Mouse (Mus musculus) MEL (cell line): ENCODE data around the gene Daxx. TPM values are rescaled to one million over a fixed set of nuclear protein-coding genes. Genes with fewer than 3 reads are reported as not detected.

Source experiments
- DNase-seq: peaks from one replicate; pipeline ENCODE4 v3.0.0; 2011; ENCODE audit warnings: low read depth, low spot score
- H3K27ac ChIP-seq: 2 replicates; pipeline ENCODE4 v1.5.1; 2012; ENCODE audit warnings: low read depth, mild to moderate bottlenecking, control low read depth, low read length, moderate library complexity; ENCODE audit not compliant: control insufficient read depth
- H3K27me3 ChIP-seq, 2 experiments: fragments of 150-350 bp in 1 of 2; sonication (generic) in 1 of 2; 2 replicates each; pipeline ENCODE4 v1.6.1; 2012; ENCODE audit warnings: low read length in 2 of 2, mild to moderate bottlenecking in 2 of 2, improper control_type of control experiment in 1 of 2, moderate library complexity in 1 of 2; ENCODE audit not compliant: insufficient read depth in 2 of 2, control insufficient read depth in 1 of 2
- H3K36me3 ChIP-seq, 2 experiments: 2 replicates each; pipeline ENCODE4 v1.6.1; 2012 to 2014; ENCODE audit warnings: low read length in 2 of 2, improper control_type of control experiment in 1 of 2, inconsistent platforms in 1 of 2, mild to moderate bottlenecking in 1 of 2; ENCODE audit not compliant: insufficient read depth in 2 of 2, control insufficient read depth in 1 of 2
- H3K4me1 ChIP-seq, 2 experiments: fragments of 150-350 bp in 1 of 2; sonication (generic) in 1 of 2; 2 replicates each; pipeline ENCODE4 v1.6.1; 2012; ENCODE audit warnings: low read length in 2 of 2, improper control_type of control experiment in 1 of 2, mild to moderate bottlenecking in 1 of 2; ENCODE audit not compliant: insufficient read depth in 2 of 2, control insufficient read depth in 1 of 2
- H3K4me3 ChIP-seq, 2 experiments: fragments of 150-350 bp in 1 of 2; sonication (generic) in 1 of 2; 2 replicates each; pipeline ENCODE4 v1.5.1; 2012; ENCODE audit warnings: low read depth in 2 of 2, low read length in 2 of 2, mild to moderate bottlenecking in 2 of 2, moderate library complexity in 2 of 2, control low read depth in 1 of 2, improper control_type of control experiment in 1 of 2; ENCODE audit not compliant: control insufficient read depth in 1 of 2, insufficient read depth in 1 of 2
- H3K79me2 ChIP-seq: 2 replicates; pipeline ENCODE4 v1.6.1; 2012; ENCODE audit warnings: mild to moderate bottlenecking, low read length, moderate library complexity; ENCODE audit not compliant: control insufficient read depth, poor library complexity, insufficient read depth
- H3K9ac ChIP-seq: 2 replicates; pipeline ENCODE4 v1.6.1; 2012; ENCODE audit warnings: low read depth, mild to moderate bottlenecking, control low read depth, low read length, moderate library complexity; ENCODE audit not compliant: control insufficient read depth, poor library complexity, severe bottlenecking
- H3K9me3 ChIP-seq: fragments of 150-350 bp; sonication (generic); replicated peaks from 2 replicates; pipeline ENCODE4 v1.6.1; 2012; ENCODE audit warnings: mild to moderate bottlenecking, low read length, improper control_type of control experiment, moderate library complexity; ENCODE audit not compliant: insufficient read depth
- CTCF ChIP-seq, 3 experiments: IDR thresholded peaks in 2 of 3; conservative IDR thresholded peaks in 1 of 3; 2 replicates each; pipeline ENCODE4 v1.5.1; 2011 to 2012; ENCODE audit warnings: low read length in 3 of 3, low read depth in 2 of 3, mild to moderate bottlenecking in 2 of 3, improper control_type of control experiment in 1 of 3, inconsistent platforms in 1 of 3, mixed read lengths in 1 of 3, moderate library complexity in 1 of 3; ENCODE audit not compliant: control insufficient read depth in 1 of 3, insufficient read depth in 1 of 3, poor library complexity in 1 of 3, severe bottlenecking in 1 of 3
- E2F4 ChIP-seq: IDR thresholded peaks from 2 replicates; pipeline ENCODE4 v1.6.1; 2011; ENCODE audit warnings: low read depth, low read length, improper control_type of control experiment, borderline replicate concordance
- EP300 ChIP-seq, 2 experiments: IDR thresholded peaks; 2 replicates each; pipeline ENCODE4 v1.6.1; 2011; ENCODE audit warnings: improper control_type of control experiment in 2 of 2, low read length in 2 of 2, low read depth in 1 of 2, mild to moderate bottlenecking in 1 of 2
- ETS1 ChIP-seq: IDR thresholded peaks from 2 replicates; pipeline ENCODE4 v1.6.1; 2012; ENCODE audit warnings: low read depth, mild to moderate bottlenecking, inconsistent platforms, low read length, improper control_type of control experiment, moderate library complexity
- HCFC1 ChIP-seq: IDR thresholded peaks from 2 replicates; pipeline ENCODE4 v1.6.1; 2012; ENCODE audit warnings: low read depth, mild to moderate bottlenecking, inconsistent platforms, low read length, improper control_type of control experiment, moderate library complexity
- MAFK ChIP-seq: IDR thresholded peaks from 2 replicates; pipeline ENCODE4 v1.6.1; 2011; ENCODE audit warnings: low read depth, mild to moderate bottlenecking, low read length, improper control_type of control experiment, borderline replicate concordance
- MEF2A ChIP-seq: IDR thresholded peaks from 2 replicates; pipeline ENCODE4 v1.6.1; 2014; ENCODE audit warnings: low read depth, mild to moderate bottlenecking, inconsistent platforms, low read length, improper control_type of control experiment; ENCODE audit not compliant: poor library complexity, insufficient replicate concordance, severe bottlenecking; ENCODE audit errors: extremely low read depth
- NELFE ChIP-seq: IDR thresholded peaks from 2 replicates; pipeline ENCODE4 v1.6.1; 2011; ENCODE audit warnings: low read depth, low read length, improper control_type of control experiment
- NRF1 ChIP-seq: IDR thresholded peaks from 2 replicates; pipeline ENCODE4 v1.6.1; 2014; ENCODE audit warnings: low read depth, mild to moderate bottlenecking, inconsistent platforms, low read length, improper control_type of control experiment, moderate library complexity; ENCODE audit not compliant: poor library complexity, insufficient read depth, severe bottlenecking
- POLR2A ChIP-seq, 2 experiments: IDR thresholded peaks; 2 replicates each; pipeline ENCODE4 v1.6.1; 2011 to 2012; ENCODE audit warnings: low read length in 2 of 2, mild to moderate bottlenecking in 2 of 2, control low read depth in 1 of 2, improper control_type of control experiment in 1 of 2, low read depth in 1 of 2, moderate library complexity in 1 of 2; ENCODE audit not compliant: control insufficient read depth in 1 of 2, insufficient read depth in 1 of 2, poor library complexity in 1 of 2
- RAD21 ChIP-seq: IDR thresholded peaks from 2 replicates; pipeline ENCODE4 v1.6.1; 2011; ENCODE audit warnings: mild to moderate bottlenecking, low read depth, low read length, improper control_type of control experiment
- RCOR1 ChIP-seq: IDR thresholded peaks from 2 replicates; pipeline ENCODE4 v1.6.1; 2012; ENCODE audit warnings: low read depth, mild to moderate bottlenecking, inconsistent platforms, low read length, improper control_type of control experiment
- SIN3A ChIP-seq: IDR thresholded peaks from 2 replicates; pipeline ENCODE4 v1.6.1; 2012; ENCODE audit warnings: low read length, improper control_type of control experiment, inconsistent platforms
- SMC3 ChIP-seq: IDR thresholded peaks from 2 replicates; pipeline ENCODE4 v1.6.1; 2011; ENCODE audit warnings: low read depth, low read length, improper control_type of control experiment
- TAL1 ChIP-seq: IDR thresholded peaks from 2 replicates; pipeline ENCODE4 v1.6.1; 2012; ENCODE audit warnings: mild to moderate bottlenecking, inconsistent platforms, low read length, moderate library complexity, mixed read lengths
- TBP ChIP-seq: IDR thresholded peaks from 2 replicates; pipeline ENCODE4 v1.8.0; 2011; ENCODE audit warnings: low read depth, low read length, improper control_type of control experiment
- USF2 ChIP-seq, 2 experiments: IDR thresholded peaks; 2 replicates each; pipeline ENCODE4 v1.6.1; 2011 to 2012; ENCODE audit warnings: improper control_type of control experiment in 2 of 2, low read length in 2 of 2, borderline replicate concordance in 1 of 2, inconsistent platforms in 1 of 2, low read depth in 1 of 2, mild to moderate bottlenecking in 1 of 2; ENCODE audit not compliant: insufficient read depth in 1 of 2
- polyA plus RNA-seq, 2 experiments: library from polyadenylated mRNA; stranded (reverse) in 1 of 2; unstranded in 1 of 2; fragments of >175 nt in 1 of 2; fragments of >200 nt in 1 of 2; gene quantifications; 2 replicates each; pipeline versions ENCODE4 v1.2.1 to v1.2.4; 2012; ENCODE audit warnings: low replicate concordance in 2 of 2, low read depth in 1 of 2; ENCODE audit not compliant: insufficient read length in 2 of 2, insufficient read depth in 1 of 2, missing spikeins in 1 of 2
- total RNA-seq: library from RNA; depleted of rRNA; stranded (reverse); fragments of 300-350 nt; gene quantifications from 2 replicates; pipeline ENCODE4 v1.2.3, GENCODE M21; 2012

The Daxx gene
- total and polyA plus RNA-seq, 3 experiments: 40.6 to 68.0 TPM; not detected in 1

- Histone ChIP-seq H3K9ac (no peak overlapping the region), H3K4me3 (no peak overlapping the region), H3K79me2 (peaks cover 27% of the 10 kb centered on the region), H3K9me3 (no peaks in the 10 kb centered on the region), H3K36me3 (peaks cover 0 to 3% of the 10 kb centered on the region in 2 experiments; a peak in 2 of 4 replicates), H3K27ac (no peak overlapping the region), H3K4me1 (peaks cover 0 to 3% of the 10 kb centered on the region in 2 experiments; a peak in 2 of 4 replicates), H3K27me3 (no peaks in the 10 kb centered on the region)
- no peak for DNase-seq
- TF ChIP-seq MAFK (no peak), MEF2A (no peak), RCOR1 (no peak), HCFC1 (no peak), SIN3A (no peak), CTCF (IDR thresholded peaks at IDR 0.05 in 2 of 3, conservative IDR thresholded peaks at IDR 0.05 in 1 of 3; ENCODE audit: control insufficient read depth in 1 of 3, insufficient read depth in 1 of 3, low read depth in 2 of 3, low read length in 3 of 3, poor library complexity in 1 of 3, severe bottlenecking in 1 of 3) (no peak), ETS1 (no peak), E2F4 (no peak), NRF1 (no peak), RAD21 (no peak), EP300 (IDR thresholded peaks at IDR 0.05; ENCODE audit: low read depth in 1 of 2, low read length in 2 of 2) (no peak), SMC3 (no peak), TAL1 (no peak)
Measured at GRCm38 (mm10) chr17:33943454-33943853, 34.2 kb downstream of the Daxx start.

- H3K27ac ChIP-seq: no peak overlapping the region
- H3K36me3 ChIP-seq: peaks cover 3% of the 10 kb centered on the region in 2 experiments
- no peak overlapping the region for H3K9ac ChIP-seq
- H3K9me3 ChIP-seq: no peaks in the 10 kb centered on the region
- peaks cover 0 to 7% of the 10 kb centered on the region in 2 experiments; a peak in 1 of 4 replicates for H3K4me1 ChIP-seq
- H3K27me3 ChIP-seq: no peaks in the 10 kb centered on the region
- TF ChIP-seq NELFE: no peak
- no peak for TF ChIP-seq USF2 (IDR thresholded peaks at IDR 0.05; ENCODE audit: borderline replicate concordance in 1 of 2, insufficient read depth in 1 of 2, low read depth in 1 of 2, low read length in 2 of 2)
- TF ChIP-seq MAFK: no peak
- no peak for TF ChIP-seq POLR2A (IDR thresholded peaks at IDR 0.05; ENCODE audit: control insufficient read depth in 1 of 2, insufficient read depth in 1 of 2, low read depth in 1 of 2, low read length in 2 of 2, poor library complexity in 1 of 2)
- TF ChIP-seq TBP: no peak
- TF ChIP-seq, all 39 proteins: peak for 0
- no peak for DNase-seq
- Histone ChIP-seq H3K79me2 (peaks cover 2% of the 10 kb centered on the region), H3K4me3 (no peak overlapping the region)
Measured at GRCm38 (mm10) chr17:33947430-33948089, 38.3 kb downstream of the Daxx start.
